Mouse (Mus musculus): ENCODE data around the gene Fam198b.
A peak's percentile ranks its signal among the peaks of the same experiment; 100 is the strongest.

Fam198b gene

GRCm38 (mm10) chr3:79884305-79884704 lies at the start of gene Fam198b:
Fam198b (plus strand) TSS chr3:79884533.
- DNase-seq (ENCODE audit: low spot score) = no peak

- no peak for DNase-seq (ENCODE audit: low spot score)
Measured at GRCm38 (mm10) chr3:79838751-79839150, 45.6 kb upstream of the Fam198b start.

DNA sequence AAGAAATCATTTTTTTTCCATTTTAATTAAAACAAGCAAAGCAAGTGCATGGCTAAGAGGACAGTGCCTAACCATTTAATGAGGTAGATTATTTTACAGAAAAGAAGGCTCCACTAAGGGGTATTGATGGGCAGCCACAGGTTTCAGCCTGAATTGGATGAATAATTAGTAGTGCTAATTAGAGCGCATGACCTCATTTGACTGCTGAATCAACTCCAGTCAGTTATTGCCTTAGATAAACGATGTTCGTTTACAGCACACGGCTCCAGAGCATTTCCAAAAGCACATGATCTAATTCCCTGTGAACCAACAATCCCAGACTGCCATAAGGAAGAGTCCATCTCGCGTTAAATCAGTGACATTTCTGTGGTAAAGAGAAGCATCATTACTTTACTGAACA lies 42.9 kb upstream of the Fam198b start:
- no peak for DNase-seq (ENCODE audit: low spot score)

GRCm38 (mm10) chr3:79842165-79842564 lies 42.2 kb upstream of the Fam198b start:
- DNase-seq (ENCODE audit: low spot score) = no peak

- DNase-seq (ENCODE audit: low spot score) = peak; percentile 11
Measured at GRCm38 (mm10) chr3:79842616-79843016, 41.7 kb upstream of the Fam198b start.

DNA sequence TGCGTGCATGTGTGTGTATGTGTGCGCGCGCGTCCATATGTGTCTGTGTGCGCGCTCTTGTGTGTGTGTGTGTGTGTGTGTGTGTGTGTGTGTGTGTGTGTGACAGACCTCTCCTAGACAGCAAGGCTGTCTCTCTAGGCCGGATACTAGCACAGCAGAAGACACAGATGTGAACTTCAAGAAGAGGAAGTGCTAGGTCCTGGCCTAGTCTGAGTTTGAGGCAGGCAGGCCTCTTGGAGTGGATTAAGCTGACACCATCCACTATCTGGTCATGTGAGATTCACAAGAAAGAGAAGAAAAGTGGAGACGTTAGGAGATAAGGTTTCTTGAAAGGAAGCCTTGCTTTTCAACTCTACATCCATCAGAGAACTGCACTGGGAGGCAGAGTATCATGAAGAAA lies 40.3 kb upstream of the Fam198b start:
- DNase-seq (ENCODE audit: low spot score) = no peak

- no peak for DNase-seq (ENCODE audit: low spot score)
Measured at GRCm38 (mm10) chr3:79846633-79847032, 37.7 kb upstream of the Fam198b start.

DNA sequence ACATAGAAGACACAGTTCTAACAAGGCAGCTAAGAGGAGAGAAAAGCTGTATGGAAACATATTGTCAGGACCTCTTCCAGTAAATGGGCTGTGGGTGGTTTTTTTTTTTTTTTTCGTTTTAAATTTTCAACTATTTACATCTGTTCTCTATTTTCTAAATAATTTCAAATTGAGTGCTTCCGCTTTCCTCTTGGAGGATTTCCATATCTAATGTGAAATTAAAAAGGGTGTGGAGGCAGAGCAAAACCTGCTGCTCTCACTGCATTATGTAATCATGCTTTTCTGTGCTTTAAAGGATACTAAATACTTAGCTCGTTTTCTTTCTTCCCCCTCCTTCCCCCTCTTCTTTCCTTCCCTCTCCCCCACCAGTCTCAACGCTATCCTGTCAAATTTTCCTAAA lies 35.5 kb upstream of the Fam198b start:
- no peak for DNase-seq (ENCODE audit: low spot score)

DNA sequence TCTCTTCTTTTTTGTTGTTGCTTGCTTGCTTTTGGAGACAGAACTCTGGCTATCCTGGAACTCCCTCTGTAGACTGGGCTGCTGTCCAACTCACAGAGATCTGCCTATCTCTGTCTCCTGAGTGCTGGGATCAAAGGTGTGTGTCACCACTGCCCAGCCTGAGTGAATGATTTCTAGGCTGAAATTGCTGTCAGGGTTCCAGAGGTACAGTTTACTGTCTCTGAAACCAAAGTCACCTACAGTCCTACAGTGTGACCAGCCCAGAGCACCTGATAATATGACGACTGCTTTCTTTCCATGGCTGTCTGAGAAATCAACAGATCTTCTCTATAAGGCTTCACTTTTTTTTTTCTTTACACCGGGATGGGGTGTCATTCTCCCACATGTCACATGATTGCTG lies 34.7 kb upstream of the Fam198b start:
- no peak for DNase-seq (ENCODE audit: low spot score)

- DNase-seq (ENCODE audit: low spot score) = no peak
Measured at GRCm38 (mm10) chr3:79850656-79851055, 33.7 kb upstream of the Fam198b start.

GRCm38 (mm10) chr3:79852108-79852507 lies 32.2 kb upstream of the Fam198b start:
- no peak for DNase-seq (ENCODE audit: low spot score)

- no peak for DNase-seq (ENCODE audit: low spot score)
Measured at GRCm38 (mm10) chr3:79852654-79853166, 31.6 kb upstream of the Fam198b start, which contains the start of gene Tmem144. Tmem144 (minus strand) TSS chr3:79852773.

- no peak for DNase-seq (ENCODE audit: low spot score)
Measured at GRCm38 (mm10) chr3:79857780-79858179, 26.6 kb upstream of the Fam198b start.

DNA sequence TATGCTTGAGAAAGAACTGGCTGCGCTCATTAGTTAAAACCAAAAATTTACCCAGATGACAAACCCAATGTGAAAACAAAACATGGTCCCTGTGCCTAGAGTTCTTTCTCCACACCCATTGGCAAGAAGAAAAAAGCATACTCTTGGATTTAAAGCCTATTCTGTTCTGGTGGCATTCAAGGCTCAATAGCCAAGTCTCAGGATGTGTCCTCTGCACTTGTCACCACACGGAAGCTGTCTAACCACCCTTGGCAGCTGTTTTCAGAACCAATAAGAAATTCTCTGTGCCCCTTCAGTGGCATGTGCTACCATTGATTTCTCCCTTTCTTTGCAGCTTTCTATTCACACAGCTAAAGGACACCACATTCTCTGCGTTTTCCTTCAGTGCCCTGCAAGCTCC lies 26.1 kb upstream of the Fam198b start:
- DNase-seq (ENCODE audit: low spot score) = no peak

DNA sequence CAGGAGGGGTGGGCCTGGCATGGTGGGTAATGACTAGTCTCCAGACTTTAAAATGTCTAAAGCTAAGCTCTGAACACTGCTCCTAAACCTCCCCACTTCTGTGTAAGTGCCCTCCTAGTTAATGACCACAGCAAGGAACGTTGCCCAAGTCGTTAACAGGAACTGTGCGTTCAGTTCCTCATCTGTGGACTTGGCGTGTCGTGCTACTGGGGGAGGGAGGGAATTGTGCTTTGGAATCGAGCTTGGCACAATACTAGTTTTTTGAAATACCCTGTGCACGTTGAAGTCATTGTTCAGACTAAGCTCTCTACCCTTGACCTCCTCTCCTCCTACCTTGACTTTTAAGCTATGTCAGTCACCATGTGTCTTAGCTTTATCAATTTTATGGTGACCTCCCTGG lies 19.5 kb upstream of the Fam198b start:
- no peak for DNase-seq (ENCODE audit: low spot score)

DNA sequence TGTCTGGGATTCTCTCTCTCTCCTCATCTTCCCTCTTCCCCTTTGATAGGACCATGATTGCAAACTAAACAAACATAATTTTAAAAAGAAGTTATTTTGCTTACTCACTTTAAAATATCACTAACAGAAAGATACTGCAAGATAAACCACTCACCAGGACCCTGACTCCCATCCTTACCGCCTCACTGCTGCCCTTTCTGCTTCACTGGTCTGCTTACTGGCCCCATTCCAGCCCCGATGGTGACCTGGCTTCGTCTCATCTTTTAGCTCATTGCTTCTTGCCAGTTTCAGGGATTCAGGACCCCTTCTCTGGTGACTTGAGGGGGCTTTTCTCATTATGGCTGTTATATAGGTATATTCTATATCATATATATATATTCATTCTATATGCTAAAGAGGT lies 18.2 kb upstream of the Fam198b start:
- no peak for DNase-seq (ENCODE audit: low spot score)

DNA sequence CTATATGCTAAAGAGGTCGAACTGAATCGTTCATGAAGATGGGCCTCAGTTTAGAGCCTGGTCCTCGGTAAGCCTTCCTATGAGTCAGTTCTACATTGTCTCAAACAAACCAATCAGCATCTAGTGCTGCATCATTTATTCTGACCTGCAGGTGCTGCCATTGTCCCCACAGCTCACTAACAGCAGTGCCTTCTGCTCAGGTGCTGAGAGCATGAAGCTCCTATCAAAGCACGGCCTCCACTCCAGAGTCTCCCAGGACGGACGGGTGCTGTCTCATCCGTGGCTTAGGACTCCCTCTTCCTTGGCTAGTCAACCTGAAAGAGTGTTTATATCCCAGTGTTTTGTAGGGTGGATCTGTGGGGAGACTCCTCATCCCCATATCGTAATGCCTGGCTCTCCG lies 17.8 kb upstream of the Fam198b start:
- no peak for DNase-seq (ENCODE audit: low spot score)

DNA sequence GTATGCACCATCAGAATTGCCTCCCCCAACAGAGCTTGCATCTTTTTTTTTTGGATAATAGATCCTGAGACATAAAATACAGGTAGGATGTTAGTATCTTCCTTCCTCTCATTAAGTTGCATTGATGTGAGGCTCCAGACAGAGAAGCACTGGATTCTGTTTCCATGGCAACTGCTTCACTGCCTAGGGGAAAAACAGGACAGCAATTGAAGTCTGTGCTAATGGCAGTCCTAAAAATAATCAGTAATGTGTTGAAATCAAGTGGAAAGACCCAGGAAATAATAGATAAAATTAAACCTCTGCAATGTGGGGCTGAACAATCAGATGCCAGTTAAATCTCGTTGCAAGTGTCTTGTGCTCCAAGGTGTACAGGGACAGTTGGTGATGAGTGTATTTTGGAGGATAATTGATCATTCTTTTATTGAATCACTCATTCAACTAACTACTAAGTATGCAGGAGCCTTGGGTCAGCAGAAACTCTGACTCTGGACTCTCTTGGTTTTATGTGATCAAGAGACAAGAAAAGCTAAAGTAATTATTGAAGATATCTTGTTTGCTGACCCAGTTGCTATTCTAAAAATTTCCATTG lies 17.1 kb upstream of the Fam198b start:
- no peak for DNase-seq (ENCODE audit: low spot score)

DNA sequence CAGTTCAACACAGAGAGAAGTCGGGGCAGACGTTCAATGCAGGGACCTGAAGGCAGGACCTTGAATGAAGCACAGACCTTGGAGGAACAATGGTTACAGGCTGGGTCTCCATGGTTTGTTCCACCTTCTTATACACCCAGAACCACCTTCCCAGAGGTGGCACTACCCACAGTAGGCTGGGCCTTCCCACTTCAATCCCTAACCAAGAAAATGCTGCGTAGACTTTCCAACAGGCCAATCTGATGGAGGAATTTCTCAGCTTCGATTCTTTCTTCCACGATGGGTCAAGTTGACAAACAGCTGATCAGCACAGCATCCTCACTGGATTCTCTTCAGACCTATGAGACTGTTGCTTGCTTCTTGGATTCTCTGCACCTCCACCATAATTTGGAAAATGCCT lies 8.9 kb upstream of the Fam198b start:
- no peak for DNase-seq (ENCODE audit: low spot score)

DNA sequence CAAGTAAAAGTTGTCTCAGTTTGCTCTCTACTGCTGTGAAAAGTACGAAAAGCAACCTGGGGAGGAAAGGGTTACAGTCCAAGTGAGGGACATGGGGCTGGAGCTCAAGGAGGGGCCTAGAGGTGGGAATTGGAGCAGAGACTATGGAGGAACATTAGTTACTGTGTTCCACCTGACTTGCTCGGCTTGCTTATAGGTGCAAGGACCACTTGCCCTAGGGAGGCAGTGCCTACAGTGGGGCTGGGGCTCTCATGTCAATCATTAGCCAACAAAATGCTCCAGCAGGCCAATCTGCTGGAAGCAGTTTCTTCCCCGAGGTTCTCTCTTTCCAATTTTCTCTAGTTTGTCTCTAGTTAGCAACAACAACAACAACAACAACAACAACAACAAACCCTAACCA lies 6.0 kb upstream of the Fam198b start:
- no peak for DNase-seq (ENCODE audit: low spot score)

GRCm38 (mm10) chr3:79879246-79879645 lies 5.1 kb upstream of the Fam198b start:
- no peak for DNase-seq (ENCODE audit: low spot score)

- DNase-seq (ENCODE audit: low spot score) = no peak
Measured at GRCm38 (mm10) chr3:79881645-79882044, 2.7 kb upstream of the Fam198b start.

- DNase-seq (ENCODE audit: low spot score) = peak; percentile 15
Measured at GRCm38 (mm10) chr3:79883092-79883491, 1.2 kb upstream of the Fam198b start.

DNA sequence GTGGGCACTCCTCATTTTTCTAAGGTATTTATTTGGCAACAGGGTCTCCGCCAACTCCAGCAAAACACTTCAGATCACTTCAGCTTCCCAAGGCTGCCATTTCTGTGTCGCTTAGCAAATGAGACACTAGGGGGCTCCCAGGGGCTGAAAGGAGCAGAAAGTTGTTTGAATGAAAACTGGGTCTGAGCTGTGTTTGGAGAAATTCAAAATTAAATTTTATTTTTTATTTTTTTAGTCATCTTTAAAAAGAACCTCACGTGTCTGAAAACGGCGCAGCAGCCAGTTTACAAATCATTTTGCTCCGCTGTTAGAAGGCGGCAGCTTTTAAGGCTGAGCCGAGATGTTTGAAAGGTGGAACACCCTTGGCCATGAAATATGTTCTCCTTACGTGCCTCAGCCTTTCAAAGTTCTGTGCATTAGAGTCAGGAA lies 442 bp downstream of the Fam198b start:
- DNase-seq (ENCODE audit: low spot score) = no peak

Measured in urinary bladder, postnatal 10 days (tissue).